Mouse (Mus musculus) limb, embryonic 11.5 days (tissue): Measurements from ENCODE around the gene Gm12695. TPM values are rescaled to one million over a fixed set of nuclear protein-coding genes. Genes with fewer than 3 reads are reported as not detected.
A peak's percentile ranks its signal among the peaks of the same experiment; 100 is the strongest.

ENCODE experiments used
- ATAC-seq: fragments of 200-750 bp; cut with Nextera tagmentation; 2 replicates; pipeline ENCODE4 v1.8.0; 2017; ENCODE audit warnings: low read depth; ENCODE audit not compliant: insufficient number of reproducible peaks, low FRiP score, low TSS enrichment
- DNase-seq: peaks from one replicate; pipeline ENCODE4 v3.0.0-alpha.2; 2015; ENCODE audit warnings: low spot score
- H3K27ac ChIP-seq: fragments of 300-500 bp; sonication (generic); replicated peaks from 2 replicates; pipeline ENCODE4 v1.5.1; 2014; ENCODE audit warnings: low read depth, mild to moderate bottlenecking, low read length
- H3K27me3 ChIP-seq: fragments of 300-500 bp; sonication (generic); 2 replicates; pipeline ENCODE4 v1.6.1; 2014; ENCODE audit warnings: mild to moderate bottlenecking, low read length, mixed read lengths; ENCODE audit not compliant: control insufficient read depth, insufficient read depth
- H3K36me3 ChIP-seq: fragments of 300-500 bp; sonication (generic); 2 replicates; pipeline ENCODE4 v1.6.1; 2014; ENCODE audit warnings: mild to moderate bottlenecking, low read length, moderate library complexity, mixed read lengths; ENCODE audit not compliant: control insufficient read depth, insufficient read depth
- H3K4me1 ChIP-seq: fragments of 300-500 bp; sonication (generic); 2 replicates; pipeline ENCODE4 v1.6.1; 2014; ENCODE audit warnings: low read length, mixed read lengths; ENCODE audit not compliant: control insufficient read depth, insufficient read depth
- H3K4me2 ChIP-seq: fragments of 300-500 bp; sonication (generic); 2 replicates; pipeline ENCODE4 v1.6.1; 2014; ENCODE audit warnings: low read depth, mild to moderate bottlenecking, moderate library complexity; ENCODE audit not compliant: severe bottlenecking
- H3K4me3 ChIP-seq: fragments of 300-500 bp; sonication (generic); 2 replicates; pipeline ENCODE4 v1.5.1; 2014; ENCODE audit warnings: low read depth, low read length
- H3K9ac ChIP-seq: fragments of 300-500 bp; sonication (generic); 2 replicates; pipeline ENCODE4 v1.6.1; 2014; ENCODE audit warnings: mild to moderate bottlenecking, low read length
- H3K9me3 ChIP-seq: fragments of 300-500 bp; sonication (generic); 2 replicates; pipeline ENCODE4 v1.6.1; 2016; ENCODE audit warnings: low read length; ENCODE audit not compliant: control insufficient read depth
- WGBS: fragments of 180-500 bp; shearing (Covaris S2); extraction: QIAGEN DNeasy Blood & Tissue Kit; methylation state at CpG from one replicate; pipeline ENCODE4 v1.1.7; 2014; 5-methylcytosine and 5-hydroxymethylcytosine counted together
- polyA plus RNA-seq: library from polyadenylated mRNA; unstranded; fragments of >200 nt; fragmentation: Nextera tagmentation; extraction: Ambion mirVana; gene quantifications from 2 replicates; pipeline ENCODE4 v1.2.1, GENCODE M21; 2014

The Gm12695 gene
- polyA plus RNA-seq, 1 experiment from 2014 or later = not detected

- Histone ChIP-seq H3K4me3 (no peak overlapping the region), H3K27me3 (no peaks in the 10 kb centered on the region), H3K9ac (no peak overlapping the region), H3K9me3 (0 out of 2 replicates have a peak, but pooled peaks cover 3% of the 10 kb centered on the region), H3K4me1 (no peaks in the 10 kb centered on the region), H3K4me2 (no peak overlapping the region), H3K27ac (no peak overlapping the region), H3K36me3 (no peaks in the 10 kb centered on the region)
- no peak for DNase-seq
- ATAC-seq = no peak
- 85% methylated on average over 3 of the region's 3 CpGs for WGBS
Observed at GRCm38 (mm10) chr4:96772966-96773566, 11.9 kb downstream of the Gm12695 start.

DNA sequence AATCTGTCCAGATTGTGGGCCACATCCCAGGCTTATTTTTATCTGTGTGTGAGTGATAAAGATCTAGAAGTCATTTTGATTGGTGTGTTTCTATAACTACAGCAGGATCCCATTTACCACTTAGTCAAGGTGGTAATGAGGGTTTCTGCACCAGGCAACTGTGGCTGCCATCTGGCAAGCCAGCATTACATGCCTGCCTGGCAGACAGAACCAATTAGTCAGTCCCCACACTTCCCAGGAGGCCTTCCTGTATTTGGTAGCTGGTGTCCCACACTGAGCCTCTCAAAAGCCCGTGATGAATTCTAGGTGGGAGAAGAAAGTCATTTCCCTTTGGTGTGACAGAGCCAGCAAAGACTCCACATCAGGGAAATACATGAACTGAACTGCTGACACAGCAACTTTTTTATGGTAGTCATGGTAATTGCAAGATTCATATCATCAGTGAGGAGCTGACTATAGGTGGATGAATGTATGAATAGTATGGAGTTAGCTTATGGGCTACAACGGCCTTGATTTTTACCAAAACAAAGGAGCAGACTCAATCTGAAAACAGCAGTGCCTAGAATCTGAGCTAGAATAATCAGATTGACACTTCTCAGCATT lies 18.5 kb downstream of the Gm12695 start:
- H3K27me3 ChIP-seq = no peaks in the 10 kb centered on the region
- H3K4me1 ChIP-seq = peaks cover 4% of the 10 kb centered on the region; the same call in 1 of the 2 replicates
- H3K4me3 ChIP-seq = no peak overlapping the region
- DNase-seq = peak; percentile 49
- H3K4me2 ChIP-seq = no peak overlapping the region
- no peak overlapping the region for H3K27ac ChIP-seq
- H3K36me3 ChIP-seq = no peaks in the 10 kb centered on the region
- 38% methylated on average over 2 of the region's 2 CpGs for WGBS
- no peak overlapping the region for H3K9ac ChIP-seq
- H3K9me3 ChIP-seq = no peaks in the 10 kb centered on the region
- no peak for ATAC-seq

DNA sequence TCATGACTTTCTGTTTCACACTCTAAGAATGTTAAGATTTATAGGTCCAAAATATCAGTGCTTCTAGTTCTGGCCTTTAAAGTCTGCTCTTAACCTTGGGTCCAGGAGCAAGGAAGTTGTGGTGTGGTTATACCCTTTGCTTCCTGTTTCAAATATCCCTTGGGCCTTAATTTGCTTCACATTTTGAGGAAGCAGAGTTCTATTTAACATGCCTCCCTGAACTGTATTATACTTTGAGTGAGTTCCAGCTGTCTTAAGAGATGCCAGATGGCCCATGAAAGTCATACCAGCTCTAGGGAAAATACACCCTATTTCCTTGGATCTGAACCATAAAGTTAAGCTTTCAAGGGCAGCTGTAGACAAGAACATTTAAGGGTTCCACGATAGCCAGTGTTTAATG lies 33.0 kb downstream of the Gm12695 start:
- 22% methylated on average over 1 of the region's 1 CpGs for WGBS
- ATAC-seq = peak; percentile 67
- Histone ChIP-seq H3K36me3 (no peaks in the 10 kb centered on the region), H3K9ac (no peak overlapping the region), H3K4me2 (no peak overlapping the region), H3K4me1 (no peaks in the 10 kb centered on the region), H3K27me3 (no peaks in the 10 kb centered on the region), H3K9me3 (no peaks in the 10 kb centered on the region), H3K27ac (no peak overlapping the region; the same call in 1 of the 2 replicates), H3K4me3 (no peak overlapping the region)
- peak; percentile 22 for DNase-seq

GRCm38 (mm10) chr4:96740472-96740871 lies 44.5 kb downstream of the Gm12695 start:
- ATAC-seq = no peak
- Histone ChIP-seq H3K4me2 (no peak overlapping the region), H3K4me3 (no peak overlapping the region), H3K9ac (no peak overlapping the region), H3K36me3 (no peaks in the 10 kb centered on the region), H3K4me1 (no peaks in the 10 kb centered on the region), H3K27ac (no peak overlapping the region), H3K27me3 (no peaks in the 10 kb centered on the region), H3K9me3 (no peaks in the 10 kb centered on the region)
- WGBS = 90% methylated on average over 3 of the region's 3 CpGs
- DNase-seq = no peak

- H3K36me3 ChIP-seq = no peaks in the 10 kb centered on the region
- H3K4me2 ChIP-seq = no peak overlapping the region
- no peak overlapping the region for H3K27ac ChIP-seq
- no peaks in the 10 kb centered on the region for H3K9me3 ChIP-seq
- no peak overlapping the region for H3K9ac ChIP-seq
- no peak overlapping the region for H3K4me3 ChIP-seq
- H3K4me1 ChIP-seq = no peaks in the 10 kb centered on the region
- 77% methylated on average over 4 of the region's 4 CpGs for WGBS
- no peaks in the 10 kb centered on the region for H3K27me3 ChIP-seq
- ATAC-seq (no peak), DNase-seq (no peak)
Observed at GRCm38 (mm10) chr4:96729256-96729655, 55.7 kb downstream of the Gm12695 start.

- H3K4me2 ChIP-seq = no peak overlapping the region
- H3K9ac ChIP-seq = no peak overlapping the region
- ATAC-seq (no peak), DNase-seq (no peak)
- no peaks in the 10 kb centered on the region for H3K36me3 ChIP-seq
- no peaks in the 10 kb centered on the region for H3K27me3 ChIP-seq
- H3K9me3 ChIP-seq = no peaks in the 10 kb centered on the region
- no peaks in the 10 kb centered on the region for H3K4me1 ChIP-seq
- H3K27ac ChIP-seq = no peak overlapping the region
- H3K4me3 ChIP-seq = no peak overlapping the region
- 84% methylated on average over 3 of the region's 3 CpGs for WGBS
Observed at GRCm38 (mm10) chr4:96728211-96728610, 56.8 kb downstream of the Gm12695 start.

GRCm38 (mm10) chr4:96725415-96726055 lies 59.5 kb downstream of the Gm12695 start:
- DNase-seq (no peak), ATAC-seq (no peak)
- 81% methylated on average over 5 of the region's 5 CpGs for WGBS
- no peaks in the 10 kb centered on the region for H3K9me3 ChIP-seq
- H3K36me3 ChIP-seq = no peaks in the 10 kb centered on the region
- no peak overlapping the region for H3K4me3 ChIP-seq
- H3K27me3 ChIP-seq = no peaks in the 10 kb centered on the region
- H3K4me1 ChIP-seq = no peaks in the 10 kb centered on the region
- no peak overlapping the region for H3K4me2 ChIP-seq
- no peak overlapping the region for H3K9ac ChIP-seq
- no peak overlapping the region for H3K27ac ChIP-seq

- no peaks in the 10 kb centered on the region for H3K9me3 ChIP-seq
- no peak overlapping the region for H3K4me3 ChIP-seq
- H3K36me3 ChIP-seq = no peaks in the 10 kb centered on the region
- no peak overlapping the region for H3K4me2 ChIP-seq
- ATAC-seq = no peak
- DNase-seq = no peak
- H3K9ac ChIP-seq = no peak overlapping the region
- H3K27me3 ChIP-seq = no peaks in the 10 kb centered on the region
- H3K27ac ChIP-seq = no peak overlapping the region
- 95% methylated on average over 2 of the region's 2 CpGs for WGBS
- no peaks in the 10 kb centered on the region for H3K4me1 ChIP-seq
Observed at GRCm38 (mm10) chr4:96722301-96722700, 62.7 kb downstream of the Gm12695 start.
